ENCODE assay signal across 9 mouse cellular contexts in genomic region chr12:69539353-69539752, GRCm38 (mm10). TPM values are rescaled to one million over a fixed set of nuclear protein-coding genes. Genes with fewer than 3 reads are reported as not detected.
DNase-seq lines count a peak whose midpoint lies in the region; ATAC-seq and TF ChIP-seq lines count a peak whose summit lies in the region.
"Had no signal": no experiment of that assay in that cellular context is flagged by ENCODE, and none has a peak within 500 bp of the region (broad histone marks: within the 10 kb centered on the region; RNA-seq: fewer than 3 reads in every experiment).

No protein-coding gene starts in this region.

- H3K4me3 ChIP-seq in lung, embryonic 14.5 days (ENCODE audit: low read depth, low read length), result no peak overlapping the region
- no peak overlapping the region for H3K4me3 ChIP-seq in small intestine, adult 2 months (ENCODE audit: low read depth, low read length)

- H3K9ac ChIP-seq in lung, embryonic 14.5 days, result no peak overlapping the region

- TF ChIP-seq POLR2A in small intestine, adult 2 months (IDR thresholded peaks at IDR 0.05; ENCODE audit: low read depth, low read length), result no peak

- H3K36me3 ChIP-seq in lung, embryonic 14.5 days (ENCODE audit: insufficient read depth), result no peaks in the 10 kb centered on the region
- H3K36me3 ChIP-seq in small intestine, adult 2 months (ENCODE audit: control insufficient read depth, insufficient read depth, low read length), result no peaks in the 10 kb centered on the region

- no peak overlapping the region for H3K4me2 ChIP-seq in lung, embryonic 14.5 days

- H3K4me1 ChIP-seq in lung, embryonic 14.5 days (ENCODE audit: insufficient read depth), result peaks cover 11% of the 10 kb centered on the region
- H3K4me1 ChIP-seq in small intestine, adult 2 months (ENCODE audit: control insufficient read depth, insufficient read depth, insufficient read length, low read length), result peaks cover 17% of the 10 kb centered on the region

- WGBS in lung, embryonic 14.5 days, result 56% methylated on average over 7 of the region's 7 CpGs
- WGBS in small intestine, adult 2 months, result 78% methylated on average over 7 of the region's 7 CpGs

- no peaks in the 10 kb centered on the region for H3K27me3 ChIP-seq in lung, embryonic 14.5 days (ENCODE audit: insufficient read depth, low read length)
- H3K27me3 ChIP-seq in small intestine, adult 2 months (ENCODE audit: control insufficient read depth, insufficient read depth, low read length), result no peaks in the 10 kb centered on the region

- no peak for ATAC-seq in lung, embryonic 14.5 days (ENCODE audit: insufficient read depth)
- peak; percentile 56 for ATAC-seq in granulocyte monocyte progenitor cell, adult 5-6 weeks (replicated peaks; ENCODE audit: poor library complexity, severe bottlenecking)
- no peak for ATAC-seq in erythroid progenitor cell, adult 5-6 weeks (replicated peaks; ENCODE audit: low FRiP score, poor library complexity, severe bottlenecking)

- no peak for TF ChIP-seq CTCF in lung, embryonic 14.5 days (IDR thresholded peaks at IDR 0.05; ENCODE audit: low read depth)
- TF ChIP-seq CTCF in small intestine, adult 2 months (IDR thresholded peaks at IDR 0.05; ENCODE audit: extremely low read depth, insufficient read length, insufficient replicate concordance, low read depth, low read length), result no peak

- DNase-seq in lung, embryonic 14.5 days, result peak; percentile 42
- DNase-seq in lung, postnatal 4 days, result no peak
- peak; percentile 87 for DNase-seq in NIH3T3 (ENCODE audit: low read depth)
- DNase-seq in gastrocnemius, adult 8-10 months (ENCODE audit: low spot score in 2 of 2), result no peak
- DNase-seq in adrenal gland, adult 18-20 months (ENCODE audit: low spot score in 2 of 2), result no peak
- DNase-seq: cerebellum, postnatal 25 days had no signal

- H3K27ac ChIP-seq in lung, embryonic 14.5 days (ENCODE audit: low read depth), result no peak overlapping the region; the same call in 1 of the 2 replicates
- H3K27ac ChIP-seq in small intestine, adult 2 months (ENCODE audit: insufficient read depth, low read depth, low read length), result peak overlapping the region; percentile 84; the same call in 1 of the 2 replicates

- no peaks in the 10 kb centered on the region for H3K9me3 ChIP-seq in lung, embryonic 14.5 days (ENCODE audit: low read depth, low read length)

RNA-seq across cellular contexts. Expression of gene Vcpkmt, which starts 43.5 kb away (rescaled TPM):
- polyA plus RNA-seq in lung, embryonic 14.5 days (2014; fragmentation: Nextera tagmentation; extraction: Ambion mirVana), result 23.6 and 26.5 TPM in 2 replicates
- 7.0 and 12.9 TPM in 2 replicates for total RNA-seq in granulocyte monocyte progenitor cell, adult 5-6 weeks (2014; fragmentation: Nextera tagmentation)
- 17.3 and 17.4 TPM in 2 replicates for total RNA-seq in granulocyte monocyte progenitor cell, adult 5-6 weeks (2017)
- polyA plus RNA-seq in small intestine, adult 2 months (2012; rRNA removed), result 4.4 and 7.6 TPM in 2 replicates
- 3.8 and 5.0 TPM in 2 replicates for total RNA-seq in erythroid progenitor cell, adult 5-6 weeks (2015; ENCODE audit: low replicate concordance)
- total RNA-seq in erythroid progenitor cell, adult 5-6 weeks (2017; ENCODE audit: low replicate concordance), result 1.7 TPM in 1 of 2 replicates, not detected in the other
- total RNA-seq in gastrocnemius, adult 8-10 months (2022), result 1 to 10 TPM; 2.9 to 5.5 (median 4.1) TPM
- 10 to 100 TPM; 11.9 to 13.3 TPM for total RNA-seq in adrenal gland, adult 18-20 months (2021)

Comparison
In these comparisons a context has a peak if more than half of its experiments do, and no peak if none do; other contexts are left out.
1. DNase-seq: peak in lung, embryonic 14.5 days (single experiment) and NIH3T3 (single experiment); none in lung, postnatal 4 days (0 of 2), gastrocnemius, adult 8-10 months (0 of 2) and adrenal gland, adult 18-20 months (0 of 2).